Mouse (Mus musculus) C2C12 (cell line): Measurements from ENCODE around the gene Degs1.

Source experiments
- CEBPB ChIP-seq: IDR thresholded peaks from one replicate; pipeline ENCODE4 v1.6.1; 2011; ENCODE audit warnings: low read depth, mild to moderate bottlenecking, control low read depth, moderate library complexity
- CTCF ChIP-seq: IDR thresholded peaks from one replicate; pipeline ENCODE4 v1.5.1; 2011; ENCODE audit not compliant: control insufficient read depth, insufficient read depth, insufficient read length
- MAX ChIP-seq: IDR thresholded peaks from one replicate; pipeline ENCODE4 v1.6.1; 2011; ENCODE audit warnings: mild to moderate bottlenecking, control low read depth
- MYOG ChIP-seq: IDR thresholded peaks from one replicate; pipeline ENCODE4 v1.6.1; 2011; ENCODE audit not compliant: control insufficient read depth, insufficient read length; ENCODE audit errors: extremely low read depth

- TF ChIP-seq CTCF: no peak
- TF ChIP-seq MYOG: no peak
- no peak for TF ChIP-seq CEBPB
- TF ChIP-seq MAX: no peak
These were observed 7.5 kb downstream of the Degs1 start for GRCm38 (mm10) chr1:182275109-182275508.
